Mouse (Mus musculus) limb, embryonic 14.5 days (tissue): ENCODE measurements around the gene Atl1. TPM values are rescaled to one million over a fixed set of nuclear protein-coding genes. Genes with fewer than 3 reads are reported as not detected.

Source experiments
- ATAC-seq: fragments of 200-750 bp; cut with Nextera tagmentation; 2 replicates; pipeline ENCODE4 v1.8.0; 2017; ENCODE audit warnings: low read depth, moderate number of reproducible peaks, moderate TSS enrichment; ENCODE audit not compliant: low FRiP score
- DNase-seq: peaks from one replicate; pipeline ENCODE4 v3.0.0-alpha.2; 2015; ENCODE audit warnings: low spot score
- H3K27ac ChIP-seq: fragments of 300-500 bp; sonication (generic); replicated peaks from 2 replicates; pipeline ENCODE4 v1.5.1; 2014; ENCODE audit warnings: low read depth, mild to moderate bottlenecking, low read length, moderate library complexity, mixed read lengths
- H3K27me3 ChIP-seq: fragments of 300-500 bp; sonication (generic); 2 replicates; pipeline ENCODE4 v1.6.1; 2014; ENCODE audit warnings: low read length, mixed read lengths; ENCODE audit not compliant: control insufficient read depth, insufficient read depth
- H3K36me3 ChIP-seq: fragments of 300-500 bp; sonication (generic); 2 replicates; pipeline ENCODE4 v1.6.1; 2014; ENCODE audit warnings: mild to moderate bottlenecking, low read length, moderate library complexity, mixed read lengths; ENCODE audit not compliant: control insufficient read depth, insufficient read depth
- H3K4me1 ChIP-seq: fragments of 300-500 bp; sonication (generic); 2 replicates; pipeline ENCODE4 v1.6.1; 2014; ENCODE audit warnings: antibody characterized with exemption, low read length, mixed read lengths; ENCODE audit not compliant: control insufficient read depth, insufficient read depth
- H3K4me2 ChIP-seq: fragments of 300-500 bp; sonication (generic); replicated peaks from 2 replicates; pipeline ENCODE4 v1.6.1; 2014; ENCODE audit warnings: low read depth, mild to moderate bottlenecking, low read length, moderate library complexity; ENCODE audit not compliant: severe bottlenecking
- H3K4me3 ChIP-seq: fragments of 300-500 bp; sonication (generic); replicated peaks from 2 replicates; pipeline ENCODE4 v1.5.1; 2014; ENCODE audit warnings: low read length
- H3K9ac ChIP-seq: fragments of 300-500 bp; sonication (generic); 2 replicates; pipeline ENCODE4 v1.6.1; 2014; ENCODE audit warnings: mild to moderate bottlenecking, low read depth, low read length, moderate library complexity; ENCODE audit not compliant: severe bottlenecking
- H3K9me3 ChIP-seq: fragments of 300-500 bp; sonication (generic); 2 replicates; pipeline ENCODE4 v1.6.1; 2016; ENCODE audit warnings: low read length; ENCODE audit not compliant: control insufficient read depth
- POLR2A ChIP-seq: fragments of 200-500 bp; IDR thresholded peaks from 2 replicates; pipeline ENCODE4 v1.8.0; 2012; ENCODE audit warnings: inconsistent platforms, mild to moderate bottlenecking, moderate library complexity, borderline replicate concordance; ENCODE audit not compliant: insufficient read depth, insufficient read length; ENCODE audit errors: extremely low read depth
- WGBS: fragments of 180-500 bp; shearing (Covaris S2); extraction: QIAGEN DNeasy Blood & Tissue Kit; methylation state at CpG from one replicate; pipeline ENCODE4 v1.1.7; 2014; 5-methylcytosine and 5-hydroxymethylcytosine counted together
- polyA plus RNA-seq, 2 experiments: library from polyadenylated mRNA; depleted of rRNA in 1 of 2; stranded (reverse) in 1 of 2; unstranded in 1 of 2; fragments of >200 nt; fragmentation: Nextera tagmentation in 1 of 2; extraction: Ambion mirVana in 1 of 2; gene quantifications; 2 replicates each; pipeline versions ENCODE4 v1.2.1 to v1.2.3; 2012 to 2014

The Atl1 gene
- polyA plus RNA-seq, 2 experiments = 5.8 to 6.4 TPM

GRCm38 (mm10) chr12:69962468-69962867, 70.1 kb downstream of the Atl1 start:
- ATAC-seq (no peak), DNase-seq (peak; percentile 11)
- Histone ChIP-seq H3K9ac (no peak overlapping the region), H3K27ac (no peak overlapping the region), H3K4me3 (no peak overlapping the region), H3K4me1 (no peaks in the 10 kb centered on the region), H3K27me3 (no peaks in the 10 kb centered on the region), H3K4me2 (no peak overlapping the region), H3K9me3 (no peaks in the 10 kb centered on the region), H3K36me3 (peaks cover 62% of the 10 kb centered on the region)
- 67% methylated on average over 4 of the region's 4 CpGs for WGBS
- TF ChIP-seq POLR2A = no peak

- Histone ChIP-seq H3K9me3 (no peaks in the 10 kb centered on the region), H3K27ac (no peak overlapping the region), H3K9ac (no peak overlapping the region), H3K27me3 (no peaks in the 10 kb centered on the region), H3K4me2 (no peak overlapping the region), H3K4me1 (no peaks in the 10 kb centered on the region), H3K36me3 (peaks cover 69% of the 10 kb centered on the region), H3K4me3 (no peak overlapping the region)
- no peak for TF ChIP-seq POLR2A
- 82% methylated on average over 6 of the region's 6 CpGs for WGBS
- ATAC-seq (no peak), DNase-seq (no peak)
Observed at GRCm38 (mm10) chr12:69963141-69963540, 70.7 kb downstream of the Atl1 start.

- Histone ChIP-seq H3K4me2 (no peak overlapping the region), H3K4me3 (no peak overlapping the region), H3K27me3 (no peaks in the 10 kb centered on the region), H3K9ac (no peak overlapping the region), H3K27ac (no peak overlapping the region), H3K9me3 (no peaks in the 10 kb centered on the region), H3K36me3 (peaks cover 79% of the 10 kb centered on the region), H3K4me1 (no peaks in the 10 kb centered on the region)
- no peak for TF ChIP-seq POLR2A
- 77% methylated on average over 3 of the region's 3 CpGs for WGBS
- ATAC-seq = no peak
- DNase-seq = no peak
Observed at GRCm38 (mm10) chr12:69965644-69966043, 73.2 kb downstream of the Atl1 start.

- H3K9me3 ChIP-seq = no peaks in the 10 kb centered on the region
- 79% methylated on average over 5 of the region's 5 CpGs for WGBS
- H3K4me3 ChIP-seq = no peak overlapping the region
- no peaks in the 10 kb centered on the region for H3K27me3 ChIP-seq
- no peak for TF ChIP-seq POLR2A
- no peaks in the 10 kb centered on the region for H3K4me1 ChIP-seq
- no peak overlapping the region for H3K27ac ChIP-seq
- H3K36me3 ChIP-seq = peaks cover 81% of the 10 kb centered on the region
- no peak for ATAC-seq
- no peak overlapping the region for H3K4me2 ChIP-seq
- no peak overlapping the region for H3K9ac ChIP-seq
- no peak for DNase-seq
Observed at GRCm38 (mm10) chr12:69966071-69966470, 73.7 kb downstream of the Atl1 start.

GRCm38 (mm10) chr12:69967112-69967511, 74.7 kb downstream of the Atl1 start:
- Histone ChIP-seq H3K9ac (no peak overlapping the region), H3K36me3 (peaks cover 81% of the 10 kb centered on the region), H3K9me3 (no peaks in the 10 kb centered on the region), H3K4me1 (no peaks in the 10 kb centered on the region), H3K4me3 (no peak overlapping the region), H3K27ac (no peak overlapping the region), H3K27me3 (no peaks in the 10 kb centered on the region), H3K4me2 (no peak overlapping the region)
- no peak for ATAC-seq
- 88% methylated on average over 6 of the region's 6 CpGs for WGBS
- DNase-seq = no peak
- no peak for TF ChIP-seq POLR2A

GRCm38 (mm10) chr12:69968154-69968553, 75.7 kb downstream of the Atl1 start:
- Histone ChIP-seq H3K27me3 (no peaks in the 10 kb centered on the region), H3K27ac (no peak overlapping the region), H3K4me3 (no peak overlapping the region), H3K9ac (no peak overlapping the region), H3K36me3 (peaks cover 77% of the 10 kb centered on the region), H3K4me1 (no peaks in the 10 kb centered on the region), H3K9me3 (no peaks in the 10 kb centered on the region), H3K4me2 (no peak overlapping the region)
- TF ChIP-seq POLR2A = no peak
- DNase-seq = peak; percentile 4
- ATAC-seq = peak; percentile 19; the same call in 1 of the 2 replicates
- WGBS = 78% methylated on average over 5 of the region's 5 CpGs
